Mouse (Mus musculus) embryonic facial prominence, embryonic 12.5 days (tissue): Measurements from ENCODE around the gene Frmd8. TPM values are rescaled to one million over a fixed set of nuclear protein-coding genes. Genes with fewer than 3 reads are reported as not detected.

ENCODE experiments used
- ATAC-seq: fragments of 200-750 bp; cut with Nextera tagmentation; 2 replicates; pipeline ENCODE4 v1.8.0; 2017; ENCODE audit not compliant: insufficient number of reproducible peaks, insufficient read depth, low FRiP score, low TSS enrichment
- H3K27ac ChIP-seq: fragments of 300-500 bp; sonication (generic); 2 replicates; pipeline ENCODE4 v1.5.1; 2016; ENCODE audit warnings: mild to moderate bottlenecking
- H3K27me3 ChIP-seq: fragments of 300-500 bp; sonication (generic); 2 replicates; pipeline ENCODE4 v1.6.1; 2016; ENCODE audit warnings: mild to moderate bottlenecking, moderate library complexity
- H3K36me3 ChIP-seq: fragments of 300-500 bp; sonication (generic); 2 replicates; pipeline ENCODE4 v1.6.1; 2016; ENCODE audit warnings: mild to moderate bottlenecking
- H3K4me1 ChIP-seq: fragments of 300-500 bp; sonication (generic); 2 replicates; pipeline ENCODE4 v1.6.1; 2016
- H3K4me2 ChIP-seq: fragments of 300-500 bp; sonication (generic); replicated peaks from 2 replicates; pipeline ENCODE4 v1.6.1; 2016; ENCODE audit warnings: mild to moderate bottlenecking, moderate library complexity
- H3K4me3 ChIP-seq: fragments of 300-500 bp; sonication (generic); 2 replicates; pipeline ENCODE4 v1.5.1; 2016; ENCODE audit warnings: mild to moderate bottlenecking
- H3K9ac ChIP-seq: fragments of 300-500 bp; sonication (generic); 2 replicates; pipeline ENCODE4 v1.6.1; 2016; ENCODE audit warnings: mild to moderate bottlenecking, moderate library complexity
- H3K9me3 ChIP-seq: fragments of 300-500 bp; sonication (generic); 2 replicates; pipeline ENCODE4 v1.6.1; 2016; ENCODE audit warnings: mild to moderate bottlenecking, moderate library complexity
- WGBS: fragments of 180-500 bp; shearing (Covaris S2); methylation state at CpG from one replicate; pipeline ENCODE4 v1.1.7; 2016; 5-methylcytosine and 5-hydroxymethylcytosine counted together
- polyA plus RNA-seq: library from polyadenylated mRNA; unstranded; fragments of >200 nt; fragmentation: Nextera tagmentation; extraction: Ambion mirVana; gene quantifications from 2 replicates; pipeline ENCODE4 v1.2.1, GENCODE M21; 2016

The Frmd8 gene
- polyA plus RNA-seq, 1 experiment from 2014 or later = 41.4 TPM

DNA sequence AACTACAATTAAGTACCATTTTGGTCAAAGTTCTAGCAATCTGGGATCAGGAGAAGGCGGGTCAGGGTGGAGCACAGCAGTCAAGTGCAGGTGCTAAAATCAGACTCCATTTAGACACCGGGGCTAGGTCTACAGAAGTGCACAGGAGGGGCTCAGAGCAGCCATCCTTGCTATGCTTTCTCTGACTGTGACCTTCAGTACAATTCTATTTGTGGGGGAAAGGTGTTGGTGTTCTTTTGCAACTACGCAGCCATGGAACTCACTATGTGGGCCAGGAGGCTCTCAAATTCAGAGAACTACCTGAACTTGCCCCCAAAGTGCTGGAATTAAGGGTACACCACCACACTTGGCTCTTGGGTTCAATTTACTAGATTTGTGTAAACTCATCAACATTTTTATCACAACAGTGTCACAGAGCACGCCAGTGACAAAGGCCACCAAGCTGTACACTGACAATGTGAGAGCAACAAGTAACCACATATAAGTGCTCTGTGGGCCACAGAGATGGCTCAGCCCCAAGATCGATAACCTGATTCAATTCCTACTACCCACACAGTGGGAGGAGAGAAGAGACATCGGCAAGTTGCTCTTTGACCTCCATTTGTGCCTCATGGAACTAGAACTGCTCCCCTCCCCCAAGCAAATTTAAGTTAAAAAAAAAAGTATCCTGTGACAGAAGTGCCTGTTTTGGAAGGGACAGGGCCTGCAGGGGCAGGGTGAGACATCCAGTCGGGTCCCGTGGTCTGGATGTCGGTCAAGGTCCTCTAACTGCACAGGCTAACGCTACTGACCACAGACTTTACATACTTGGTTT lies 41.6 kb downstream of the Frmd8 start:
- H3K4me2 ChIP-seq = no peak overlapping the region
- no peaks in the 10 kb centered on the region for H3K36me3 ChIP-seq
- ATAC-seq = no peak
- 83% methylated on average over 10 of the region's 10 CpGs for whole genome bisulfite sequencing
- H3K9ac ChIP-seq = no peak overlapping the region
- no peak overlapping the region for H3K4me3 ChIP-seq
- H3K27me3 ChIP-seq = no peaks in the 10 kb centered on the region
- no peaks in the 10 kb centered on the region for H3K9me3 ChIP-seq
- no peaks in the 10 kb centered on the region for H3K4me1 ChIP-seq
- H3K27ac ChIP-seq = no peak overlapping the region

DNA sequence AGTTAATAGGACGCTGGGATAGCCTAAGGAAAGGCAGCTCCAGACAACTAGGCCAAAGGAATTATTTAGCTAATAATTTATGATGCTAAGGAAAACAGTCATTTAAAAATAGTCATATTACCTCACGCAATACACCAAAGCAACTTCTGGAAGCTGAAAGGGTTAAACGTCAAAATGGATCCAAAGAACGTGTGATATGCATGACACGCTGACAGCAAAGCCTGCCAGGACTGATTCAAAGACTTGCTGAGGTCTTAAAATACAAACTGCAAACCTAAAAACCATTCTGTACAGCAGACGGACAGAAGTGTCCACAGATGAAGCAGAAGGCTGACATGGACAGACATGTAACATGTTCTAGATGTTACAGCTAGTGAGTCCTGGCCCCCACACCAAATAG lies 42.7 kb downstream of the Frmd8 start:
- no peak overlapping the region for H3K4me3 ChIP-seq
- H3K27me3 ChIP-seq = no peaks in the 10 kb centered on the region
- no peaks in the 10 kb centered on the region for H3K4me1 ChIP-seq
- no peak for ATAC-seq
- no peak overlapping the region for H3K27ac ChIP-seq
- H3K9me3 ChIP-seq = no peaks in the 10 kb centered on the region
- H3K36me3 ChIP-seq = no peaks in the 10 kb centered on the region
- no peak overlapping the region for H3K9ac ChIP-seq
- H3K4me2 ChIP-seq = no peak overlapping the region
- WGBS = 67% methylated on average over 6 of the region's 6 CpGs

DNA sequence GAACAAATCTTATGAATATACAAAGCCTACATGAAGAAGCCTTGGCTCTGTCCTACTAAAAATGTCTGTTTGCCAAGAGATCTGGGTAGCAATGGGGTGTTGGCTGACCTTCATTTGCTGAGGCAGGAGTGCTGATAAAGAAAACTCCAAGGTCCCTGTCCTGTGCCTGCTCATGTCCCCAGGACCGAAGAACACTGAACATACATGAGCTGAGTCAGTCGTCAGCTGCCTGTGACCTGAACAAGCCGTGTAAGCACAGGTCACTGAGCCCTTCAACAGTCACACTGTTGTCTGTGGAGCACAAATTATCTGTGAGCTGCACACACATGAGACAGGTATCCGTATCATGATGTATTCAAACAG lies 43.1 kb downstream of the Frmd8 start:
- WGBS = 91% methylated on average over 4 of the region's 4 CpGs
- ATAC-seq = no peak
- Histone ChIP-seq H3K27me3 (no peaks in the 10 kb centered on the region), H3K4me3 (no peak overlapping the region), H3K27ac (no peak overlapping the region), H3K9ac (no peak overlapping the region), H3K4me2 (no peak overlapping the region), H3K9me3 (no peaks in the 10 kb centered on the region), H3K36me3 (no peaks in the 10 kb centered on the region), H3K4me1 (no peaks in the 10 kb centered on the region)

DNA sequence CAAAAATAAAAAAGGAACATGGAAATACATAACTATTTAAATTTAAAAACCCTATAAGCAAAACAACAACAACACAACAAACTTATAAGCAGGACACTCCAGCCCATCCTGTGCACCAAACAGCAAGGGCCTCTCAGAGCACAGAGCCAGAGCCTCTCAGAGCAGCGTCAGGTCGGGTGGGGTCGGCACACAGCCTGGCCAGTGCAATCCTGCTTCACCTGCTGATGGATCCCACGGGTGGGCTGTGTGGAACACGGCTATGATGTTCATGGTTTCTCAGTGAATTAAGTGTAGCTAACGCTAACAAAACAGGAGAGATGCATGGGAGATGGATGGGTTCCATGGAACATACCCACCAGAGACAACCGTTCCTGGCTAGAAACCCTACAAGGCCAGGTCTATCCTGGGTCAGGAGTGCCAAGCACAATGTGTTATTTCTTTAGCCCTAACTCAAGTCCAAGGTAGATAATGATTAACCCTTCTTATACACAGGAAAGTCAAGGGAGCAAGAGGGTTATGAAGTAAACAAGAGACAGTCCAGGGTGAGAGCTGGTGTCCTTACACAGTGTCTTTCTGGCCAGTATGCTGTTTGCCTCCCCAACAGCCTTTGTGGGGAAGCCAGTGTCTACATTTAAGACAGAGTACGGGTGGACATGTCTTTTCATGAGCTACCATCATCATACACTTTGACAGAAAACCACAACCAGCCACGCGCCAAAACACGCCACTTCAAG lies 43.7 kb downstream of the Frmd8 start:
- WGBS = 87% methylated on average over 11 of the region's 11 CpGs
- no peak overlapping the region for H3K9ac ChIP-seq
- H3K4me2 ChIP-seq = no peak overlapping the region
- H3K27me3 ChIP-seq = no peaks in the 10 kb centered on the region
- no peak overlapping the region for H3K27ac ChIP-seq
- no peak overlapping the region for H3K4me3 ChIP-seq
- ATAC-seq = no peak
- H3K4me1 ChIP-seq = no peaks in the 10 kb centered on the region
- no peaks in the 10 kb centered on the region for H3K36me3 ChIP-seq
- H3K9me3 ChIP-seq = no peaks in the 10 kb centered on the region

DNA sequence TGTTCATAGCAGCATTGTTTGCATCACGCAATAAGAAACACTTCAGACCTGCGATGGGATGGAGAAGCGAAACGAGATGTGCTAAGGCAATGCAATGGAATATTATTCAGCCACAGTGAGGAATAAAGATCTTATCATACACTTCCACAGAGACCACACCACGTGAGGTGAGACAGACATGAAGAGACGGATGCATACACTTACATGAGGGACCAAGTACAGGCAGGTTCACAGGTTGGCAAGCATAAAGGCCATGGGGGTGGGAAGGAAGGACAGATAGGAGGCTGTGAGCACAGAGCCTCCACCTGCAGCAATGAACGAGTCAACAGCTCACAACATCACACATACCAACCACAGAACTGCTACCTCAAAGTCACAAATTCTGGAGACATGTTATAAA lies 44.3 kb downstream of the Frmd8 start:
- H3K9ac ChIP-seq = no peak overlapping the region
- no peak overlapping the region for H3K27ac ChIP-seq
- H3K9me3 ChIP-seq = no peaks in the 10 kb centered on the region
- H3K36me3 ChIP-seq = no peaks in the 10 kb centered on the region
- H3K4me1 ChIP-seq = no peaks in the 10 kb centered on the region
- H3K4me2 ChIP-seq = no peak overlapping the region
- 87% methylated on average over 7 of the region's 7 CpGs for WGBS
- no peaks in the 10 kb centered on the region for H3K27me3 ChIP-seq
- no peak for ATAC-seq
- no peak overlapping the region for H3K4me3 ChIP-seq

DNA sequence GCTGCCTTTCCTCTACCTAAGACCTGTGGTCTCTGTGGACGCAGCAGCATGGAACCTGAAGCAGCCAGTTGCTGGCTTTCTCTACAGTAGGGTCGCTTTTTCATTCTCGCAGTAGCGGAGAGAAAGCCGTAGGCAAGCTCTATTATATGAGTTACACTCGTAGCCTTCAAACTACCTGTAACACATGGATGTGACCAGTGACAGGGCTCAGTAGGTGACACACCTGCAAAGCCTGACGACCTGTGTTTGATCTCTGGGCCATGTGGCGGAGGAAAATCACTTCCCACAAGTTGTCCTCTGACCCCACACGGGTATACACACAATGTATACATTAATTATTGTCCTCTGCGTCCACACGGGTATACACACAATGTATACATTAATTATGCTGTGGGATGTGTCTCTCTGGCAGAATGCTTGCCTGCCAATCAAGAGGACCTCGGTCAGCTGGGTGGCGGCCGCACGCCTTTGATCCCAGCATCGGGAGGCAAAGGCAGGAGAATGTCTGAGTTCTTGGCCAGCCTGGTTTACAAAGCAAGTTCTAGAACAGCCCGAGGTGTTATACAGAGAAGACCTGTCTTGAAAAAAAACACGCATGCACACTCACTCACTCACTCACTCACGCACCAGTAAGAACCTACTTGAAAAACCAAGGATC lies 45.0 kb downstream of the Frmd8 start:
- WGBS = 81% methylated on average over 19 of the region's 19 CpGs
- no peaks in the 10 kb centered on the region for H3K27me3 ChIP-seq
- H3K36me3 ChIP-seq = no peaks in the 10 kb centered on the region
- H3K4me2 ChIP-seq = no peak overlapping the region
- no peaks in the 10 kb centered on the region for H3K9me3 ChIP-seq
- no peak overlapping the region for H3K27ac ChIP-seq
- 0 out of 2 replicates have a peak, but pooled peaks cover under 1% of the 10 kb centered on the region for H3K4me1 ChIP-seq
- H3K4me3 ChIP-seq = no peak overlapping the region
- ATAC-seq = no peak
- no peak overlapping the region for H3K9ac ChIP-seq

DNA sequence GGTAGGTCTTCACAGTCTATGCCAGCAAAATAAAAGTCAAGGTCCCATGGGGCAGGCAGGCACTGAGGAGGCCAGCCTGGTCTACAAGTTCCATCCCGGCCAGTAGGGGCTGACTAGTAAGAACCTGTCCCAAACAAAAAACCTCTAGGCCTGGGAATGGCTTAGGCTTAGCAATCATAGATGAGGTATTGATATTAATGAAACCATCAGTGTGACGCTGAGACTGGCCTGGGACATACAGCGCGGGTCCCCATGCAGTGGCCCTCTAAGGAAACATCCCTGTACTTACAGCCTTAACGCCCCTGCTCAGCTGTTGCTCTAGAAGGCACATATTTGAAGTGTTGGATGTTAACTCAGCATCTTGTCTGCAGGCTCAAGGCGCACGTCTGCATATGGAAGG lies 46.2 kb downstream of the Frmd8 start:
- WGBS = 89% methylated on average over 7 of the region's 7 CpGs
- H3K27me3 ChIP-seq = no peaks in the 10 kb centered on the region
- H3K9ac ChIP-seq = no peak overlapping the region
- H3K4me1 ChIP-seq = peaks cover 8% of the 10 kb centered on the region
- no peaks in the 10 kb centered on the region for H3K36me3 ChIP-seq
- H3K27ac ChIP-seq = no peak overlapping the region
- ATAC-seq = no peak
- H3K4me3 ChIP-seq = no peak overlapping the region
- H3K9me3 ChIP-seq = no peaks in the 10 kb centered on the region
- H3K4me2 ChIP-seq = no peak overlapping the region

DNA sequence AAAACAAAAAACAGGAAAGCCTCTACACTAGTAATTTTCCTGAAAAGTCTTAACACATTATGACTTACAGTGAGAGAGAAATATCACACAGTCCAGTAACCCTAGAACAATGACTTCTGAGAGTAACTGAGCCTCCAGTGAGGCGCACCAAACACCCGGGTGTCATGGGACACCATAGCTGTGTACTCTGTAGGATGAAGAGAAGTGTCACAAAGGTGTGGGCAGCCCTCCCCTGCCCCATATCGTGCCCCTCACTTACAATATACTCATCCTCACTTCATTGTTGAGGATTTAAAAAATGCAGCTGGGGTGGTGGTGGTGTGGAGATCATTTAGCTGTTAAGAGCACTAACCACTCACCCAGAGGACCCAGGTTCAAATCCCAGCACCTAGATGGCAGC lies 46.9 kb downstream of the Frmd8 start:
- Histone ChIP-seq H3K4me3 (no peak overlapping the region), H3K9ac (no peak overlapping the region), H3K27ac (no peak overlapping the region), H3K27me3 (no peaks in the 10 kb centered on the region), H3K36me3 (no peaks in the 10 kb centered on the region), H3K4me1 (peaks cover 13% of the 10 kb centered on the region), H3K4me2 (no peak overlapping the region), H3K9me3 (no peaks in the 10 kb centered on the region)
- WGBS = 84% methylated on average over 3 of the region's 3 CpGs
- no peak for ATAC-seq

DNA sequence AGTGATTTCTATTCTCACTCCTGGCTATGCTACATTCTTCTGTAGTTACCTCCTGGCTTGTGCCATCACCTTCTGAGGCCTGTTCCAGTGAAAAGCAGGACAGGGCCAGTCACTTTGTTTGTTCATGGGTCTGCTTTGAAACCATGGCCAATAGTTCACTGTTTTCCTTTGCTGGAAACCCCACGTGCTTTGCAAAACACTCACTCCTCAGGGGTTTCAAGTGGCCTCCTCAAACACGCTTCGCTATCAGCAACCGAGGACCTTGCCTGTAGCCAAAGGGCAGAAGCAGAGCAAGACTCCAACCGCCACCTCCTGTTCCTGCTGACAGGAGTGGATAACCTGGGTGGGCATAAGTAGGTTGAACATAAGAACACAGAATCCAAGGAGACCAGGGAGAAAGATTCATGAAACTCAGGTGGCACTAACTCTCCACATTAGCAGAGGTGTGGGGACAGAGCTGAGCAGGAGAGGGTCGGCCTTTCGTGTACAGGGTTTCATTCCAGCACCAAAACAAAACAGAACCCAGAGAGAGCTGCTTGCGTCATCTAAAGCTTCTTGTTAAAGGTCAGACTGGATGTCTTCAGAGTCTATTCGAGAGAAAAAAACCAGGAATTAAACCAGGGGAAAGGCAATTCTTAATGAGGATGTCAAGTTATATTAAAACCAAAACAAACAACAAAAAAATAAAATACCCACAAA lies 47.5 kb downstream of the Frmd8 start:
- Histone ChIP-seq H3K27me3 (no peaks in the 10 kb centered on the region), H3K9me3 (no peaks in the 10 kb centered on the region), H3K27ac (no peak overlapping the region), H3K4me3 (no peak overlapping the region), H3K36me3 (no peaks in the 10 kb centered on the region), H3K4me1 (peaks cover 18% of the 10 kb centered on the region), H3K9ac (no peak overlapping the region), H3K4me2 (no peak overlapping the region)
- ATAC-seq = no peak
- WGBS = 57% methylated on average over 9 of the region's 9 CpGs

DNA sequence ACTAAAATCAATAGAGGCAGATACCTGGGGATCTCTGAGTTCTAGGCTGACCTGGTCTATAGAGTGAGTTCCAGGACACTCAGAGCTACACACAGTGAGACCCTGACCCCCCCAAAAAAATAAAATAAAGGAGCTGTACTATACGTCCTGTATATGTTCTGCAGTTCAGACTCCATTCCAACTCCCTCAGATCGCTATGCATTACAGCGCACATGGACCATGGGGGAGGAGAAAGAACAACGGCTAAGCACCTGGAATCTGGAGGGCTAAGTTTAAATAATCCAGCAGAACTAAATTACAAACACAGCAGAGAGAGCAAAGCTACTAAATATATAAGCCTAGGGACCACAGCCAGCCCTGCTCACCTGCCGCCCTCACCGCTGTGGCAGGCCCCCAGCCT lies 48.0 kb downstream of the Frmd8 start:
- no peak for ATAC-seq
- 74% methylated on average over 6 of the region's 6 CpGs for WGBS
- no peak overlapping the region for H3K4me2 ChIP-seq
- peaks cover 24% of the 10 kb centered on the region for H3K4me1 ChIP-seq
- H3K9me3 ChIP-seq = no peaks in the 10 kb centered on the region
- no peak overlapping the region for H3K4me3 ChIP-seq
- no peaks in the 10 kb centered on the region for H3K27me3 ChIP-seq
- H3K27ac ChIP-seq = no peak overlapping the region
- no peaks in the 10 kb centered on the region for H3K36me3 ChIP-seq
- H3K9ac ChIP-seq = no peak overlapping the region

DNA sequence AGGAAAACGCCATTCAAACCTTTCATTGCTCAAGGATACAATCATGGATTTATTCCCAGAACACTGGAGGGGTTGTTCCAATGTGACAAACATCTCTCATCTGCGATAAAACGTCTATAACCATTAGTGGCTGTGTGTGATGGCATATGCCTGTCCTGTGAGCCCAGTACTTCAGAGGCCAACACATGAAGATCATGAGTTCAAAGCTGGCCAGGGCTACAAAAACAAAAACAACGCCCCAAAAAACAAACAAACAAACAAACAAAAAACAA lies 48.4 kb downstream of the Frmd8 start:
- no peaks in the 10 kb centered on the region for H3K27me3 ChIP-seq
- no peak for ATAC-seq
- no peak overlapping the region for H3K4me3 ChIP-seq
- H3K4me2 ChIP-seq = no peak overlapping the region
- no peak overlapping the region for H3K27ac ChIP-seq
- H3K9ac ChIP-seq = no peak overlapping the region
- no peaks in the 10 kb centered on the region for H3K9me3 ChIP-seq
- H3K4me1 ChIP-seq = peaks cover 26% of the 10 kb centered on the region
- H3K36me3 ChIP-seq = no peaks in the 10 kb centered on the region
- 74% methylated on average over 4 of the region's 4 CpGs for WGBS
